In genomic region chr13:59710230-59710629, GRCm38 (mm10) we compare ENCODE assay signal across 22 mouse cellular contexts. TPM values are rescaled to one million over a fixed set of nuclear protein-coding genes. Genes with fewer than 3 reads are reported as not detected.
"Had no signal": no experiment of that assay in that cellular context is flagged by ENCODE, and none has a peak within 500 bp of the region (broad histone marks: within the 10 kb centered on the region; RNA-seq: fewer than 3 reads in every experiment).

TSS of gene Spata31d1a (minus strand) at chr13:59710330.

- DNase-seq: kidney, adult 2 months; kidney, postnatal 4 days; liver; lung, adult 18-20 months; lung, postnatal 10 days; lung, postnatal 36 days; right cerebral cortex, adult 18-20 months; right cerebral cortex, postnatal 14 days; right cerebral cortex, postnatal 4 days; thymus, adult 2 months; thymus, postnatal 14 days; thymus, postnatal 4 days had no signal

- H3K27ac ChIP-seq: kidney, postnatal 0 days; limb, embryonic 10.5 days; limb, embryonic 13.5 days; liver, embryonic 12.5 days; liver, embryonic 15.5 days; lung, embryonic 15.5 days; midbrain, embryonic 13.5 days had no signal

- H3K9me3 ChIP-seq: limb, embryonic 10.5 days; limb, embryonic 13.5 days; liver, embryonic 12.5 days; liver, embryonic 15.5 days; lung, embryonic 15.5 days; midbrain, embryonic 13.5 days had no signal

- H3K4me3 ChIP-seq: limb, embryonic 10.5 days; limb, embryonic 13.5 days; liver, embryonic 12.5 days; liver, embryonic 15.5 days; lung, embryonic 15.5 days; midbrain, embryonic 13.5 days had no signal

- H3K4me2 ChIP-seq: limb, embryonic 13.5 days; liver, embryonic 12.5 days; liver, embryonic 15.5 days; lung, embryonic 15.5 days; midbrain, embryonic 13.5 days had no signal

- H3K4me1 ChIP-seq: limb, embryonic 10.5 days; limb, embryonic 13.5 days; lung, embryonic 15.5 days; midbrain, embryonic 13.5 days had no signal

- H3K9ac ChIP-seq: limb, embryonic 13.5 days; liver, embryonic 12.5 days; liver, embryonic 15.5 days; lung, embryonic 15.5 days; midbrain, embryonic 13.5 days had no signal

- H3K27me3 ChIP-seq: limb, embryonic 13.5 days; lung, embryonic 15.5 days had no signal

- H3K36me3 ChIP-seq: limb, embryonic 10.5 days; limb, embryonic 13.5 days; liver, embryonic 12.5 days; liver, embryonic 15.5 days; lung, embryonic 15.5 days; midbrain, embryonic 13.5 days had no signal

- ATAC-seq: intestine, postnatal 0 days; liver, embryonic 12.5 days; midbrain, embryonic 13.5 days had no signal

RNA-seq across cellular contexts. Expression of gene Spata31d1a, which starts in this region (rescaled TPM):
- total RNA-seq: midbrain, postnatal 0 days had no signal
- polyA plus RNA-seq: intestine, postnatal 0 days; kidney, adult 2 months; kidney, postnatal 0 days; limb, embryonic 10.5 days; limb, embryonic 13.5 days; liver, embryonic 12.5 days; liver, embryonic 15.5 days; lung, embryonic 15.5 days; midbrain, postnatal 0 days; neural tube, embryonic 11.5 days had no signal
